Mouse (Mus musculus) 416B (cell line): ENCODE results near the gene Gm6871.
A peak's percentile ranks its signal among the peaks of the same experiment; 100 is the strongest.
"Not testable (repeated sequence)": the region's sequence is repeated elsewhere in the genome, so short reads cannot be mapped to it uniquely, and the experiment has no call there.

Experiments used
- DNase-seq: peaks from one replicate; pipeline ENCODE4 v3.0.0; 2011; ENCODE audit warnings: low read depth

The Gm6871 gene

DNA sequence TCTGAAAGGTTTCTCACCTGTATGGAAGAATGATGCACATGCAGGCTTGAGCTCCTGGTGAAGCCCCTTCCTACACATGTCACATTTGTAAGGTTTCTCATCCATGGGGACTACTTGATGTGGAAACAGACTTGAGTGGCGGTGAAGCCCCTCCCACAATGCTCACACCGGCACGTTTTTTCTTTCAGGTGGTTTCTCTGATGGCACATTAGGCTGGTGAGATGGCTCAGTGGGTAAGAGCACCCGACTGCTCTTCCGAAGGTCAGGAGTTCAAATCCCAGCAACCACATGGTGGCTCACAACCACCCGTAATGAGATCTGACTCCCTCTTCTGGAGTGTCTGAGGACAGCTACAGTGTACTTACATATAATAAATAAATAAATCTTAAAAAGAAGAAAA, at the start of gene Gm6871:
Gm6871 (minus strand) TSS at position 101 of the 400 bp plus-strand sequence.
- DNase-seq = not testable (repeated sequence)

DNA sequence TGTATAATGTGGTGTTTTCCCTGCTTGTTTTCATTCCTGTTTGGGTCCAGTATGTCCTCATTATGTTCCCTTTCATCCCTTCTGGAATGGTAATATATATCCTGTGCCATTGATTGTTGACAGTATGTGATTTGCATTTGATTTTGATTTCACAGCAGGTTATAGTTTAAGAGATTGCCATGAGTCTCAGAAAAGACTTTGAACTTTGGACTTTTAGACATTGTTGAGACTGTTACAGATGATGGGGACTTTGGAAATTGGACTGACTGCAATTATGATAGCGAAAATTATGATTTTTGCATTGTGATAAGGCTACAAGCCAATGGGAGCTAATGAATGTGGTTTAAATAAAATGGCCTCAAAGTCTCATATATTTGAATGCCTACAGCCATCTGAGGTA, 42.8 kb upstream of the Gm6871 start:
- DNase-seq = not testable (repeated sequence)

GRCm38 (mm10) chr7:41611654-41612053, 38.2 kb upstream of the Gm6871 start:
- no peak for DNase-seq

GRCm38 (mm10) chr7:41599932-41600548, 26.6 kb upstream of the Gm6871 start:
- peak; percentile 24 for DNase-seq

DNA sequence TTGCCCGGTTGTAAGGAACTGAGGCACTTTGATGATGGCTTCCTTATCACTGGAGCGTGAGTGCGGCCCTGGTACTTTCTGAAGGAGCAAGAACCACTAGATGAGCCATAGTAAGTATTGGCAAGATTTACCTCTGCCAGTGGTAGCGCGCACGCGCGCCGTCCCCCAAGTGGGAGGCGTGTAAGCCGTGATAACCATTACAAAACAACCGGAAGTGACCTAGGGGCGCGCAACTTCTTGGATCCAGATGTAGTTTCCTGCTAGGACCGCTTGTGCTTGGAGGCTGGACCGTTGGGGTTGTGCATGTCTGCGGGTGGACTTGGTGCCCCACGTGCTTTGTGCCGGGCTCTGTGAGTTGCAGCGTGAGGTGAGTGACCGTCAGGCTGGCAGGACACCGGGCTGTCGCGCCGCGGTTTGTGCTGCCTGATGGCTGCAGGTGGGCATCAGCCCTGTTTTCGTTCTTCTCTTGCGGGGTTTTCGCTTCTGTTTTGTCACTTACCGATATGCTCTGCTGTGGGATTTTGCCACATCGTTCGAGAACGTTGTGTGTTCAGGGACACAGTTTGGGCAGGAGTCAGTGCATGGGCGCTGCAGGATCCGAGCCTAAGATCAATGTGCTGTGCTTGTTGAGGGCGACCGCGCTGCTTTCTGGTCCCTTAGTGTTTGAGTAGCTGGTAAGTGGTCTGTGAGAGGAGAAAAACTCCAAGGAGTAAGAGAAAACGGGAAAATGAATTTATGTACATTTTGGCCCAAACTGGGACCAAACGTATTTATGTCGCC, 25.8 kb upstream of the Gm6871 start, which contains the start of gene 2610021A01Rik:
2610021A01Rik (plus strand) TSS at position 197 of the 780 bp plus-strand sequence.
- DNase-seq = peak; percentile 93

DNA sequence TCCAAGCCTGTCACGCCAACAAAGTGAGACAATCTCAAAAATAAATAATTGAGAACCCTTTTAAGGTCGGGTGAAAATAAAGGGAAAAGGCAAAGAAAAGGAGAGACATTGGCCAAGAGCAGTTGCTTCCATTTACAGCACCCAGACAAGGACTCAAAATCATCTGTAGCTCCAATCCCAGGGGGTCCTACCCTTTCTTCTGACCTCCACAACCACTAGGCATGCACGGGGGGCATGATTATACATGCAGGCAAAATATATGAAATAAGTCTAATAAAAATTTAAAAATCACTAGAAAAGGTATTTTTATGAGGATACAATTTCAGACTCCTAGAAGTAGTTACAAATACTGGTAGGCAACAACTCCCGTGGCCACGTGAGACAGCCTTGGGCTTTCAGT, 25.2 kb upstream of the Gm6871 start:
- no peak for DNase-seq

GRCm38 (mm10) chr7:41587831-41588230, 14.4 kb upstream of the Gm6871 start:
- DNase-seq = not testable (repeated sequence)

DNA sequence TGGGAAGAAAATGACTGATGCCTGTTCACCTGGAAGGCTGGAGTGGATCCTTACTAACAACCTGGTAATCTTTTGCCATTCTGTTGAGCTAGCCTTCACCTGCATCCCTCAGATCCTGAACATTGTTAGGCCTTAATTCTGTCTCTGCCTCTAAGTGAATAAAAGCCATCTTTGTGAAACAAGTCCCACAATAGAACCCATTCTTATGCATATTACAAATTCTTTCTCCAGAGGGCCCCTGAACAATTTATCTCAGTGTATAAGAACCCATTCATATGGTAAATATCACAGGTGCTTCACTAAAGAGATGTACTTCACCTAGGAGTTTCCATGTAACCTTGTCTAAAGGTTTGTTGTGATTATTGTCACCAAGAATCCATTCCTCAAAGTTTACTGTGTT, 8.6 kb upstream of the Gm6871 start:
- DNase-seq = no peak

- DNase-seq = no peak
Observed at GRCm38 (mm10) chr7:41577956-41578355, 4.5 kb upstream of the Gm6871 start.

DNA sequence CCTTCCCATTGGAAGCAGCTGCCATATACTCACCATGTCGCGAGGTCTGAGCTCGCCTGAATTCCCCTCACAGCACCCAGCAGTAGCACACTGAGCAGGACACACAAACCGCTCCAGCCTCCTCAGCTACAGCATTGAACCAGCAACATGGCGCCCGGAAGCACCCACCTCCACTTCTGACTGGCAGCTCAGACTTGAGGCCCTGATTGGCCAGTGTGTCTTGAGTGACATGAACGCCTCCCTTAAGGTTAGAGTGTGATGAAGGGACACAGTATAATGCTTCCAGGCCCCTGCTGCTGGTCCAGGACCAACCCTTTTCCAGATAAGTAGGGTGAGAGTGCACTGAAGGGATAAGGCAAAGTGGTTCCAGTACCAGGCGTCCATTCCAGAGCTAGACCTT, 12.8 kb downstream of the Gm6871 start:
- DNase-seq = no peak

DNA sequence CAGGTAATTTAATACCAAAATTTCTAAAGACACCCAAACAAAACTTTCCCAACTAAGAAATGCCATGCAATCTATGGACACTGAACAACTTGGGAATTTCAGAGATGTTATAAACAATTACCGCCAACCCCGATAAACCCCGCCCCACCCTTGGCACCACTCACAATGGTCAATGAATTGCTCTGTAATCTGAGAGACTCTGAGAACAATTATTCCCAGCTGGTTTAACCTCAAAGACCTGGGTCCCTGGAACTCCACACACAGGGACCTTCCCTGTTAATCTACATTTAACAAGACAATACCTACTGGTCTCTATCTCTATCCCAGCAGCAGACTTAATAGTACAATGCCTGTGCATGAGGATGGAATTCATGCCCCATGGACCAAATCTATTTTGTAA, 60.8 kb downstream of the Gm6871 start:
- no peak for DNase-seq

GRCm38 (mm10) chr7:41512207-41512606, 61.3 kb downstream of the Gm6871 start:
- DNase-seq = no peak

DNA sequence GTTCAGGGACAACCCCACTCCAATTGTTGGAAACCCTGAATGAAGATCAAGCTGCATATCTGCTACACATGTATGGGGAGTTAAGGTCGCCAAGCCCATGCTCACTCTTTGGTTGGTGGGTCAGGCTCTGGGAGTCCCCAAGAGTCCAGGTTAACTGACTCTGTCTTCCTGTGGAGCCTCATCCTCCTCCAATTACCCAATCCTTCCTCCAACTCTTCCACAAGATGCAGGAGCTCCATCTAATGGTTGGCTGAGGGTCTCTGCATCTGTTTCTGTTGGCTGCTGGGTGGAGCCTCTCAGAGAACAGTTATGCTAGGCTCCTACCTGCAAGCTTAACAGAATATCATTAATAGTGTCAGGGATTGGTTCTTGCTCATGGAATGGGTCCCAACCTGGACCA, 71.1 kb downstream of the Gm6871 start:
- DNase-seq = peak; percentile 68

DNA sequence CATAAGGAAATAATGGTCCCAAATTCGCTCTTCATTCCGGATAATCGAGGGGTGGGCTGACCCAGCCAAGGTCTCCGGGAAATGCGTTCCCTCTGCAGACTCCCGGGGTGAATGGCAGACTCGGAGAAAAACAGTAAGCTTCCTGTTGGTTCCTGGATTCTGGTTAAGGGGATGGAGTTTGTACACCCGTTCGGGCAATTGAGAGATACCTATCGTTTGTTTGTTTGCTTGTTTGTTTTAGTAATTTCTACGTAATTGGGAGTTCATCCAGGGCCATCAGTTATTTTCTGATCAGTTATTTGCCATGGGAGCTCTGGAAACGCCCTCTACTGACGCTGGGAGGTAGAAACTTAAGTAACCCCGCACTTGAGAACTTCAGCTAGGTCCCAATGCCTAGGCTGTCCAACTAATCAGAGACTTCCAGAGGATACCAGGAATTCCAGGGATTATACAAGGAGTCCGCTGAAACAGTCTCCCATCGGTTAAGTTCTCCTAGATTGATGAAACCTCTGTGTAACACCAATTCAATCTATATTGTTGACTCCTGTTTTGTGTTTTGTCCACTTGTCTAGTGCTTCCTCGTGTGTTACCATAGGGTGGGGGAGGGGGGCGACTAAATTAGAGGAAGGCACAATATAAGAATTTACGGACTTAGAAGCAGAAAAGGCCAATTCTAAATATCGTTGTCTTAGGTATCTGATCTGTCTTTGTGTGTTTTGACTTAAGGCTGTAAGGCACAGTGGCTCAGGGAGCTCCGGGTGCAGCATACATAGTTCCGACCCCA, 73.1 kb downstream of the Gm6871 start:
- DNase-seq = peak; percentile 84

DNA sequence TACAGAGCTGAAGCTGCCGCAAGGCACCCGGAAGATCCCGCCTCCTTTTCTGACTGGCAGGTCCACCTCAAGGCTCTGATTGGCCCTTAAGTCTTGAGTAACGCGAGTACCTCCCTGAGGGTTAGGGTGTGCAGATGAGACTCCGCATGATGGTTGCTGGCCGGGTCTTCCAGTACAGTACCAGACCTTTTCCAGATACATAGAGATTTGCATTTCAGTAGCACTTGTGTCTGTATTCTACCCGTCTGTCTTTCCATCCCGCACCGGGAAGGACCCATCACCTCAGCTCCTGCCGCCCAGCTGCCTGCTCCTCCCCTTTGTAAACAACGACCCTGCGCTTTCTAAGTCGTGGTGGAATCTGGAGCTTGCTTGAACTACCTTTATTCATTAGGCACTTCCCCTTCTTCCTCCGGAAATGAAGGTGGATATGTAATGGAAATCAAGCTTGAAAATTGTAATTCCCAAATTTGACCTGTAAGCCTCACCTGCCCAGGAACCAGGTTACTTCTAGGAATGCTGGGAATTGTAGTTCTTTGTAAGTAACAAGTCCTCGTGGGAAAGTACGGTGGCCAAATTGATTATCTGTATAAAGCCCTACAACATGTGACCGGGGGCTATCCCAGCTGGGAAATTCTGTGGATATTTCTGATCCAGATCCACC, 73.9 kb downstream of the Gm6871 start, which contains the start of the genes Gm20449 and AW146154:
Gm20449 (minus strand) TSS at position 29 of the 661 bp plus-strand sequence.
AW146154 (minus strand) TSS at position 502 of the 661 bp plus-strand sequence.
- peak; percentile 95 for DNase-seq

DNA sequence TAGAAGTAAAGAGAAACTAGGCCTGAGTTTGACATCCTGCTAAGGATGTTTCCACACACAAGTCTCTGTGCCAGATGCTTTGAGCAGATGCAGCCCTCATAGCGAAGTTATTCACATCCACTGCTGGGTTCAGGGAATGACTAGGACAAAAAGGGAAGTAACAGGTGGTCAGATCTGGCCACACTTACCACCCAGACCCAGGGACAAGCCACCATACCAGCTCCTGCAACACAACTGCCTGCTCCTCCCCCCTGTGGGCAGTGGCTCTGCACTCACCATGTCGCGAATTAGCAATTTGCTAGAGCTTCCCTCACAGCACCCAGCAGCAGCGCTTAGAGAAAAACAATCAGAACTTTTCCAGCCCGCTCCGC, 74.5 kb downstream of the Gm6871 start:
- not testable (repeated sequence) for DNase-seq

- DNase-seq = peak; percentile 7
Observed at GRCm38 (mm10) chr7:41498464-41498863, 75.0 kb downstream of the Gm6871 start.

DNA sequence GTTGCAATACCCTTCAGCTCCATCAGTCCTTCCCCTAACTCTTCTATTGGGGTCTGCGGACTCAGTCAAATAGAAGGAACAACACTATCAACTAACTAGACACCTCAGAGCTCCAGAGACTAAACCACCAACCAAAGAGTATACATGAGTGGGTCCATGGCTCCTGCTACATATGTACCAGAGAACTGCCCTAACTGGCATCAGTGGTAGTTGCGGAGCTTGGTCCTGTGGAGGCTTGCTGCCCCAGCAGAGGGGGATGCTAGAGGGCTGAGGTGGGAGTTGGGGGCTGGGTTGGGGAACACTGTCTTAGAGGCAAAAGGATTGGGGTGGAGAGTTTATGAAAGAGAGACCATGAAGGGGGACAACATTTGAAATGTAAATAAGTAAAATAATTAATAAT, 75.6 kb downstream of the Gm6871 start:
- no peak for DNase-seq
